Mouse (Mus musculus) intestine, postnatal 0 days (tissue): ENCODE measurements around the gene Tmc8. TPM values are rescaled to one million over a fixed set of nuclear protein-coding genes. Genes with fewer than 3 reads are reported as not detected.

Experiments
- ATAC-seq: fragments of 200-750 bp; cut with Nextera tagmentation; 2 replicates; pipeline ENCODE4 v1.8.0; 2017; ENCODE audit warnings: mild to moderate bottlenecking, moderate TSS enrichment, moderate library complexity
- H3K27ac ChIP-seq: fragments of 300-500 bp; sonication (generic); 2 replicates; pipeline ENCODE4 v1.5.1; 2014; ENCODE audit warnings: mild to moderate bottlenecking, low read depth, low read length, moderate library complexity
- H3K27me3 ChIP-seq: fragments of 300-500 bp; sonication (generic); replicated peaks from 2 replicates; pipeline ENCODE4 v1.6.1; 2014; ENCODE audit warnings: low read length, mixed read lengths; ENCODE audit not compliant: control insufficient read depth, insufficient read depth
- H3K36me3 ChIP-seq: fragments of 300-500 bp; sonication (generic); 2 replicates; pipeline ENCODE4 v1.6.1; 2014; ENCODE audit warnings: mild to moderate bottlenecking, moderate library complexity; ENCODE audit not compliant: control insufficient read depth, insufficient read depth
- H3K4me1 ChIP-seq: fragments of 300-500 bp; sonication (generic); replicated peaks from 2 replicates; pipeline ENCODE4 v1.6.1; 2014; ENCODE audit warnings: antibody characterized with exemption, low read length, mixed read lengths; ENCODE audit not compliant: control insufficient read depth, insufficient read depth
- H3K4me2 ChIP-seq: fragments of 300-500 bp; sonication (generic); replicated peaks from 2 replicates; pipeline ENCODE4 v1.6.1; 2014; ENCODE audit warnings: low read depth, mild to moderate bottlenecking, moderate library complexity
- H3K4me3 ChIP-seq: fragments of 300-500 bp; sonication (generic); 2 replicates; pipeline ENCODE4 v1.5.1; 2014; ENCODE audit warnings: low read depth, low read length
- H3K9ac ChIP-seq: fragments of 300-500 bp; sonication (generic); 2 replicates; pipeline ENCODE4 v1.6.1; 2014; ENCODE audit warnings: mild to moderate bottlenecking, low read depth, low read length
- H3K9me3 ChIP-seq: fragments of 300-500 bp; sonication (generic); 2 replicates; pipeline ENCODE4 v1.6.1; 2016; ENCODE audit warnings: mixed run types; ENCODE audit not compliant: control insufficient read depth
- CTCF ChIP-seq: sonication (generic); IDR thresholded peaks from 2 replicates; pipeline ENCODE4 v1.5.1; 2016; ENCODE audit warnings: low read depth, mild to moderate bottlenecking, control low read depth, antibody characterized with exemption, moderate library complexity
- whole genome bisulfite sequencing: fragments of 180-500 bp; shearing (Covaris S2); extraction: QIAGEN DNeasy Blood & Tissue Kit; methylation state at CpG from one replicate; pipeline ENCODE4 v1.1.7; 2014; 5-methylcytosine and 5-hydroxymethylcytosine counted together
- polyA plus RNA-seq: library from polyadenylated mRNA; unstranded; fragments of >200 nt; fragmentation: Nextera tagmentation; extraction: Ambion mirVana; gene quantifications from 2 replicates; pipeline ENCODE4 v1.2.1, GENCODE M21; 2015

The Tmc8 gene
- polyA plus RNA-seq, 1 experiment from 2014 or later = 18.2 TPM

GRCm38 (mm10) chr11:117824060-117824969, 42.4 kb downstream of the Tmc8 start:
- Histone ChIP-seq H3K4me2 (peak overlapping the region; percentile 89), H3K27ac (peak overlapping the region; percentile 57; the same call in 1 of the 2 replicates), H3K27me3 (no peaks in the 10 kb centered on the region), H3K9me3 (no peaks in the 10 kb centered on the region), H3K36me3 (peaks cover 24% of the 10 kb centered on the region; the same call in 1 of the 2 replicates), H3K4me3 (peak overlapping the region; percentile 50), H3K9ac (peak overlapping the region; percentile 24), H3K4me1 (peaks cover 28% of the 10 kb centered on the region)
- WGBS = 6% methylated on average over 23 of the region's 23 CpGs
- peak; percentile 51 for ATAC-seq
- peak; percentile 95 for TF ChIP-seq CTCF

- under 1% methylated on average over 34 of the region's 34 CpGs for WGBS
- Histone ChIP-seq H3K27ac (peak within 1 kb of the TSS; percentile 46; the same call in 1 of the 2 replicates), H3K4me2 (peak within 1 kb of the TSS; percentile 89), H3K9ac (peak within 1 kb of the TSS; percentile 13), H3K4me1 (peaks cover 34% of the 10 kb centered on the region), H3K27me3 (no peaks in the 10 kb centered on the region), H3K9me3 (no peaks in the 10 kb centered on the region), H3K36me3 (peaks cover 17% of the 10 kb centered on the region; the same call in 1 of the 2 replicates), H3K4me3 (peak within 1 kb of the TSS; percentile 50)
- ATAC-seq = peak; percentile 25
- no peak for TF ChIP-seq CTCF
Observed at GRCm38 (mm10) chr11:117825333-117826101, 43.6 kb downstream of the Tmc8 start, which contains the start of the genes Afmid and Tk1. Gene Afmid, plus strand, starts transcription at chr11:117825924. Gene Tk1, minus strand, starts transcription at chr11:117826092.

DNA sequence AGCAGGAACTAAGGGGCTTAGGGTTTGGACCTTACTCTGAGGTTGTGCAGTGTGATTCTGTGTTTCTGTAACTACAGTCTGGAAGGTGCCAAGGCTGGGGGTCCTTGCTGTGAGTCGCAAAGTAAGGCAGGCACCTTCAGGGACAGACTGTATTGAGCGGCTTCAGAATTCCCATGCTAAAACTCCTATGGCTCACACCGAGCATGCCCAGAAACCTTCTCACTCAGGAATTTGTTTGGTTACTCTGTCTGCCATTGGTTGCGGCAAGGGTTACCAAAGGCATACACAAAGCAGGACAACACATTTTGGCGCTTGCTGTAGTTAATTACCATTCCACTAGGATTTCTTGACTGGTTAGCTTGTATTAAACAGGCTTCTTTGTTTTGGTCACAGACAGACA, 44.3 kb downstream of the Tmc8 start:
- 7% methylated on average over 5 of the region's 5 CpGs for WGBS
- Histone ChIP-seq H3K4me2 (peak overlapping the region; percentile 89), H3K4me3 (peak overlapping the region; percentile 50), H3K27ac (no peak overlapping the region), H3K36me3 (peaks cover 15% of the 10 kb centered on the region; the same call in 1 of the 2 replicates), H3K27me3 (no peaks in the 10 kb centered on the region), H3K4me1 (peaks cover 36% of the 10 kb centered on the region), H3K9ac (0 out of 2 replicates have a peak overlapping the region, but pooled peaks have one; percentile 13), H3K9me3 (no peaks in the 10 kb centered on the region)
- no peak for TF ChIP-seq CTCF
- ATAC-seq = no peak

GRCm38 (mm10) chr11:117826916-117827315, 45.0 kb downstream of the Tmc8 start:
- peak overlapping the region; percentile 89 for H3K4me2 ChIP-seq
- no peaks in the 10 kb centered on the region for H3K9me3 ChIP-seq
- no peak for ATAC-seq
- peaks cover 8% of the 10 kb centered on the region; the same call in 1 of the 2 replicates for H3K36me3 ChIP-seq
- no peak overlapping the region for H3K4me3 ChIP-seq
- peaks cover 36% of the 10 kb centered on the region for H3K4me1 ChIP-seq
- peak overlapping the region; percentile 80; the same call in 1 of the 2 replicates for H3K27ac ChIP-seq
- no peak for TF ChIP-seq CTCF
- no peaks in the 10 kb centered on the region for H3K27me3 ChIP-seq
- H3K9ac ChIP-seq = peak overlapping the region; percentile 34; the same call in 1 of the 2 replicates
- WGBS = 48% methylated on average over 8 of the region's 8 CpGs

- Histone ChIP-seq H3K4me1 (peaks cover 36% of the 10 kb centered on the region), H3K27ac (peak overlapping the region; percentile 80; the same call in 1 of the 2 replicates), H3K4me3 (no peak overlapping the region), H3K9me3 (no peaks in the 10 kb centered on the region), H3K4me2 (peak overlapping the region; percentile 89), H3K27me3 (no peaks in the 10 kb centered on the region), H3K9ac (peak overlapping the region; percentile 34; the same call in 1 of the 2 replicates), H3K36me3 (0 out of 2 replicates have a peak, but pooled peaks cover 4% of the 10 kb centered on the region)
- no peak for TF ChIP-seq CTCF
- ATAC-seq = no peak
- 18% methylated on average over 3 of the region's 3 CpGs for WGBS
Observed at GRCm38 (mm10) chr11:117827386-117827785, 45.5 kb downstream of the Tmc8 start.
